Mouse (Mus musculus) kidney, adult 18-20 months (tissue): ENCODE results near the gene Mthfsl.
"Not testable (repeated sequence)": the region's sequence is repeated elsewhere in the genome, so short reads cannot be mapped to it uniquely, and the experiment has no call there.

Experiments used
- DNase-seq: peaks from one replicate; pipeline ENCODE4 v3.0.0; 2021

The Mthfsl gene

DNA sequence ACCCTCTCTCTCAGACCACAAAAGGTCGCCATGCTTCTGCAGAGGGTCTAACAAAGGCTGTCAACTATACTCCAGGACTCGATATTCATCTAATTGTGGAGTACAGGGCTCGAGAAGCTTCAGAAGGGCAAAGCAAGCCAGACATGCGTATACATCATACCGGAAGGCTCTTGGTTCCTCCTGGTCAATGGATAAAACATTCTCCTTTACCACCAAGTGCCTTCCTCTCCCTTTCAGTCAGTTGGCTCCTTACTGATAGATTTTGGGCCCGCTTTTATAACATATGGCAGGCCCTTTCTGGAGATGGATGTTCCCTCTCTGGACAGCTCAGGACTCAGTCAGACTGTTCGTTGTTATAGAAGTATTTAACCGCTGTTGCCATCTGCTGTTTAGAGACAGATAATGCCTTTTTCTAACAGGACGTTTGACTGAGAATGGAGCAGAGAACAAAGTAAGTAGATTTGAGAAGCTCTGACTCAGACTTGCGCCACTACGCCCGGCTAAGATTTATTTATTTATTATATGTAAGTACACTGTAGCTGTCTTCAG, at the start of gene Mthfsl:
Gene Mthfsl, minus strand, starts transcription at position 308 of the 549 bp plus-strand sequence.
- peak; percentile 59 for DNase-seq

DNA sequence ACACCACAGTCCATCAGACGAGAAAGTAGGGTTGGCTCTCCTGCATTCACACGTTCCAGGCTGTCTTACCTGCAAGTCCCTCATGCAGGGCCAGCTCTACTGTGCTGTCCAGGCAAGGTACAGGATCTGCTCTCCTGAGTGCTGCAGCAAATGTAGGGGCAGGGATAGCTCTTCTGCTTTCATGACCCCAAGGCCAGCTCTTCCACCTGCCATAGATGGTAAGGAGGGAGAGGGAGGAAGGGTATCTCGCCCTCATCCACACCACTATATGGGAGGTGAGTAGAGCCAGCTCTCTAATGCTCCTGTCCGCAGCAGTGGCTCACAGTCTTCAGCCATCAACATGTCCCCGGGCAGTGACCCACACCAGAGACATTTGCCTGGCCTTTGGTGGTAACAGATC, 49.4 kb upstream of the Mthfsl start:
- DNase-seq = not testable (repeated sequence)

DNA sequence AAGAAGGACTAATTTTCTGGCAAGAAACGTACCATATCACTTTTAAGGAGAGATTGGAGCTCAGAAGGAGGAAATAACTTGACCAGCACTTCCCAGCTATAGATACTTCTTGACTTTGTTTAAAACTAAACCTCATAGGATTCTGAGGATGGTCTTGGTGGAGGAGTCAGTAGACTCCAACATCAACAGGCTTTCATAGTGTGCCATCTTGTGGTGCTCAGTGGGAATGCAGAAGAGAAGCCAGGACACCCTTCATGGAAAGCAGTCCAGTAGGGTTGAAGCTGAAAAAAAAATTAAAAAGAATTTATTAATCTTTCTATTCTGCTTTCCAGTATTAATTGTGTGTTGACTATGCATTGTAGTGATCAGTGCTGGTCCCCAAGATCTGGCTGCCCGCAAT, 26.6 kb upstream of the Mthfsl start:
- DNase-seq = peak; percentile 54

DNA sequence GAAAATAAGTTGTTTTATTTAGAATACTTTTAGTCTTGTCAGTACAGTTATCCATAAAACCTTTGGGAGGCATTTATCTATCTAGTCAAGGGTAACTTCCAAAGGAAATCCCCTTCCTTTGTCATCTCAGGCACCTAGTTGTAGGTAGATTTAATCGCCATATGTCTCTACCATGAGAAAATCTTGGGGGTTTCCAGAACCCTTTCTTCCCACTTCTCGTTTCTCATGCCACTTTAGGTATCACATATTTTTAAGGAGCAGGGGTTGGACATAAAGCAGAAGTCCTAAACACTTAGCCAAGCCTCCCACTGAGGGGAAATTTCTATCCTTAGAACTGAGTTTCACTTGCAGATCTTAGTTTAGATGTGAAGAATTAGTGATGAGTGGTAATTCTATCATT, 25.9 kb upstream of the Mthfsl start:
- not testable (repeated sequence) for DNase-seq

DNA sequence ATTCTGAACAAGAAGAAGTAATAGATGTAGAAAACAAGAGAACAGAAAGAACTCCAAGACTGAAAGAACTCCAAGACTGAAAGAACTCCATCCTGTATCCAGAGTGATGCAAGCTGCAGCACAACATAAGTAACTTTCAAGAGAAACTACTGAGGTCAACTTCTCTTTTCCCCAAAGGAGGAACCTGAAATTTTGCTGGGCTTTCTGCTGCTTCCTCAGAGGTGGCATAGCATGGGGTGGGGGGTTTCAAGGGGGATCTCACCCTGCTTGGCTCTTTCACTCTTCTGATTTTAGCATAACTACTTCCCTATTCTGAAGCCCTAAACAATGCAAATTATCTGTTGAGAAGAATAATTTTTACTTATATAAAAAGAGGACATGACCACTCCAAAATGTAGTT, 15.2 kb upstream of the Mthfsl start:
- DNase-seq = not testable (repeated sequence)

DNA sequence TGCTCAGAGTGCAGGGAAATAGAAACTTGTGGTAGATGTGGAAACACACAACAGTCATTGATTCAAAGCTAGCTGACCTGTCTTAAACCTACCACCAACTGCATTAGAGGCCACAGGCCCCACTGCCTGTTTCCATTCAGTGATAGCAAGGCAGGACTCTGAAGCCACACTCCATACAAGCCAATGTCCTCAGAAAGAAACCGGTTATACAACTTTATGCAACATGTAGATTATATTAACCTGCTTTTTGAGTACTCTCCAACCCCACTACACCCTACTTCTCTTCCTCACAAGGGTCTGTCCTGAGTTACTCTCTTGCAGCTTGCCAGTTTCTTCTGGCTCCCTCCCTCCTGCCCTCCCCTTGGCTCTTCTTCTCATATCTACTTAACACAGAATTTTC, 13.1 kb upstream of the Mthfsl start:
- DNase-seq = not testable (repeated sequence)

DNA sequence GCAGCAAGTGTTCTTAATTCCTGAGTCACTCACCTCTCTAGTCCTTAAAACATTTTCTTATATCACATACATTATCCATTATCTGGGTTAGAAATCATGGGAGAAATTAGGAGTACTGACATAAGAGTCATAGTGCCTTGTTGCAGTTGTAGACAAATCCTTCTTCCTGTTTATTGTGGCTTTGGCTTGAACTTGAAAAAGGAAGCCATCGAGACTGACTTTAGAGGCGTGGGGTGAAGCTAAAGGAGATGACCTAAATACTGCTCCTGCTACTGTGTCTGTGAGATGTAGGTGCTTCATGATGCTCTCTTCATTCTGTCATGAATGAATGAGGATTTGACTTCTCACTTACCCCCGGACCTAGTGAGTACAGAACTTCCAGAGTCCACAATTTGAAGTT, 12.2 kb upstream of the Mthfsl start:
- not testable (repeated sequence) for DNase-seq

DNA sequence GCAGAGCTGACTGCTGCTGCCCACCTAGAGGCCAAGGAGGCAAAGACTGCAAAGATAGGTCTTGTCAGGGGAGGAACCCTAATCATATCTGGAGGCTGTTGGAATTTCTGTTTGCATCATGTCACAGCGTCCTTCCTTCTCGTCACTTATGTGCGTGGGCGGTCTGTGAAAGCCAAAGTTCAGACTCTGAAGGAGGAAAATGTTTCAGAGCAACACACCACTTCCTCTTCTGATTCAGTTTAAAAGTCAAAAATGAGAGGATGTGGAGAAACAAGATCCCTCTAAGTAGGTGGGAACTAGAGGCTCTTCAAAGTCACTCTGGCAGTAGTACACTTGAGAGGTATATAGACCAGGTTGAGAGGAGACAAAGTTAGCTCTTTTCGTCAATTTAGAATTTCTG, 11.6 kb upstream of the Mthfsl start, which contains the start of gene Bcl2a1d:
Gene Bcl2a1d, minus strand, starts transcription at position 187 of the 400 bp plus-strand sequence.
- DNase-seq = not testable (repeated sequence)

DNA sequence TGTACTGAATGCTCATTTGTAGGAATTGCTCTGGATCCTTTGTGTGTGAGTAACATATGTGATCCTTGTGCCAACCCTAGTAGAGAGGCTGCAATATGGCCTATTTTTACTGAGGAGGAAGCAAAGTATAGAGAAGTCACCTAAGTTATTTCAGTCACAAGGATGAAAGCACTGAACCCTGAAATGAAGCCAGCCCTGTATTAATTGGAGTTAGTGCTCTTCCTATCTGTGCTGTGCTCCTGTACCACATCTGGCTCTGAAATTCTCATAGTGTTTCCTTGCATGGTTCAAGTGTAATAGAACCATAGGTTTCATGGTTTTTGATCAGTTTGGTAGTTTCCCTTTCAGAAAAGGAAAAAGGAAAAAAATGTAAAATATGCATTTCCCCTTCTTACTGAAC, 8.2 kb upstream of the Mthfsl start:
- not testable (repeated sequence) for DNase-seq

DNA sequence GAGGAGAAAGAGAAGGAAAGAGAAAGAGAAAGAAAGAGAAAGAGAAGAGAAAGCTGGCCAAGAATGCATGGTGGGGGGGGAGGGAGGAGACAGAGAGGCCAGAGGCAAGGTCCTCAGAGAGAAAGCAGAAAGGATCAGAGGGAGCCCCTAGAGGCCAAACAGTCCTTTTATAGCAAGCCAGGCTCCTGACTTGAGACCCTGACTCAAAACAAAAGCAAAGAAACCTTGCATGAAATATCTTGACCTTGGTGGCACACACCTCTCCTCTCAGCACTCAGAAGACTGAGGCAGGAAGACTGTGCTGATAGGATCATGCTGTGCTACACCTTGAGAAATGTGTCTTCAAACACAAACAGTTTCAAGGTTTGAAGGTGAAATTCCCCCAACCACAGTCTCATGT, 1.5 kb upstream of the Mthfsl start:
- not testable (repeated sequence) for DNase-seq

DNA sequence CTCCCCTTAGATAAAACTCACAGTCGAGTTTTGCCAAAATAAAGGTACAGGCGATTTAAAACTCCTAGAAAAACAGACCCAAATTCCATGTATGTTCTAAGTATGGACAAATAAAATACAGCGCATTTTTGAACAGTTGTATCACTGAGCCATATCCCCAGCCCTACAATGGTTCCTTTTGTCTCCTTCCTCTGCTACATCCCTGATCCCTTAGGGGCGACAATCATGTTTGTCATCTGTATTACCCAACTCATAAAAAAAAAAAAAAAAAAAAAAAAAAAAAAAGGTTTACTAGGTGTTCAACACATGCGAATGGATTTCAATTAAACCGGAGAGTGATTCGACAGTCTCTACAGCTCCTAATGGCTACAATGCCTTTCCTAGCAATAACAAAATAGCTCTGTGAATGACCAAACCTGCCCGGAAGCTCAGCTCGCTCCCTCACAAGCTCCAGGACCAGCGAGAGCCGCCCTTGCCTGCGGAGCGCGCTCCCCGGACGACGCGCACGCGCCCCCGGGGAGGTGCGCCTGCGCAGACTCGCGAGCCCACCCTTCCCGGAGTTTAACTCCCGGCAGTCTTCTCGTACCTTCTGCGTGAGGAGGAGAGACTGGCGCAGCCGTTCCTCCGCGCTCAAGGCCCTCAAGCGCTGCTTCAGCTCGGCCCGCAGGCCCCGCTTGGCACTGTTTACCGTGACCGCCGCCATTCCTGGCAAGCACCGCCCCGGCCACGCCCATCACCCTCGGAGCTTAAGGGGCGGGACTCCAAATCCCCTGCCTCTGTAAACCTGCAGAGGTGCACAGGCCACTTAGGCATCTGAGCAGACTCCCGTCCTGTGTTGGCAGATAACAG, 799 bp downstream of the Mthfsl start:
- peak; percentile 63 for DNase-seq

DNA sequence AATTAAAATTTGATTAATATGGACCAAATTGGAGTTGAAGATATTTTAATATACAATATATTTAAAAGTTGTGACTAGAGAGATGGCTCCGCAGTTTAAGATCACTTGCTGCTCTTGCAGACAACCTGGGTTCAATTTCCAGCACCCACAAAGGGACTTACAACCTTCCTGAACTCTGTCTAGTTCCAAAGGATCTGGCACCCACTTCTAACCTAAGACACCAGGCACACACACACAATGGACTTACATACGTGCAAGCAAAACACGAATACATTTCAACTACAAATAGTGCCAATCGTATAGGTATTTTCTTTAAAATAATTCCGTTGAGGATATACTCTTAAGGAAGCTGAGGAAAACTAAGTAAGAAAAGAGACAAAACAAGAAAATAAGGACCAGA, 1.5 kb downstream of the Mthfsl start:
- DNase-seq = not testable (repeated sequence)

DNA sequence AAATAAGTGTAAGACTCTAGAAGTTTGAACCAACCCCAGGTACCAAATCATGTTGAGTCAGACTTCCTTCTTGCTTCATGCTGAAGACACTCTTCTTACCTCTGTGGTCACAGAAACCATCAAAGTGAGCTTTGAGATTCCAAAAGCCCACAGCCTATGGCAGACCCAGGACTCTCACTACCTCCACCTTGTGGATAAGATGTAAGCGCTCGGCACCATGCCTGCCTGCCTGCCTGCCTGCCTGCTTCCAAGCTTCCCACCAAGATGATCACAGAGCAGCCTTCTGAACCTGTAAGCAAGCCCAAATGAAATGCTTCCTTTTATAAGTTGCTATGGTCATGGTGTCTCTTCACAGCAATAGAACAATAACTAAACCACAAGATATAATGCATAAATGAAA, 2.0 kb downstream of the Mthfsl start:
- peak; percentile 38 for DNase-seq

DNA sequence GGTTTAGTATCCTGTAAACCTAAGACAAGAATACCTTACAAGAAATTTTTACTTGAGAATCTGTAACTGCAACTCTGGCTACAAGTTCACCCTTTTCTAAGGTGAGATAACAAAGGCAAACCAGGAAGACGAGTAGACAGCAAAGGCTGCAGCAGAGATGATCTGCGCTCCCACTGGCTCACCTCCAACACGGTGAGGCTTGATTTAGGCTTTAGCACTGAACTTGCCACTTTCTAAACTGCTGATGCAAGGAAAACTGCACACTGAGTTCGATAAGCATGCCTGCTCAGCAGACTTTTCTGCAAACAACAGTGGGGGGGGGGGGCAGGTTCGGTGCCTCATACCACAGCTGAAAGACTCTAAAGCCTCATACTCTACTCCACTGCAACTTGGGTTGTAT, 5.6 kb downstream of the Mthfsl start:
- peak; percentile 34 for DNase-seq

DNA sequence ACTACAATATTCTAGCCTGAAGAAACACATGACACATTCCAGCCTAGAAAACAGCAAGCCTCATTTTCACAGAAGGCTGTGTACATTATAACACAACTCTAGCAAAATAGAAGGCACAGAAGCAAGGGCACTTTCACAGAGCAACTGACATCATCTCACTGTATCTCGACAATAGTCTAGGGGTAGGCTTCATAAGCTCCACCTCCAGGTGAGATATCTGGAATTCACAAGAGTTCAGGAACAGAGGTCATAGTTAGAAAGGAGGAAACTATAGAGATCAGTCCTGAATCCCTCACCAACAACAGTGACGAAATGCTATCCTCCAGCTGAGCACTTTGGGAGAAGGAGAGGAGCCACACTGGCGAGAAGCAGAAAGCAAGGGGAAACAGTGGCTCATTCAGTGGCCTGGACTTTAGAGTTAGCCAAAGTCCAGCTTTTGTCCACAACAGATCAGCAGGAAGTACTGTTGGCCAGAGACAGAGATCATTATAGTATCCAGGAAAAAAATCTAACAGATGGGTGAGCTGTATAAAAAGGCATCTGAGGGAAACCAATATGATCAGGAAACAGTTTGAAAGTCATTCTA, 7.8 kb downstream of the Mthfsl start:
- DNase-seq = peak; percentile 37

DNA sequence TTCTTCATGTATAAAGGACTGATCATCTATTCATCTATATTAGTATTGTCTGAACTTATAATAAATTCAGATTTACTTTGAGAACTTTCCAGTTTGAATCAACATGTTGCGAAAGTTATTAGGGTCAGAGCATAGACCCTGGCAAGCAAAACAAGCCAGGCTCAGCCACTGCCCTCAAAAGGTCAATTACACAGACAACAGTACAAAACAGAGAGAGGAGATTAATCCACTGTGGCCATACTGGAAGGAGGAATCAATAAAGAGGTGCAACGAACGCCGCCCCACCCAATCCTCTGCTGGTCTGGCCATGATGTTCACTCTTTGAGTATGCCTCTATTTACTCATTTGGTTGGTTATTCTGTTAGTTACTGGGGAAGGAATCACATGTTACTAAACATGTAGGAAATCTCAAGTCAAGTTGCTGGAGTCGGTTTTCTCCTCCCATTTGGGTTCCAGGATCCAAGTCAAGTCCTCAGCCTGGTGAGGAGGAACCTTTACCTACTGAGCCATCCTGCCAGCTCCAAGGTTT, 9.1 kb downstream of the Mthfsl start:
- DNase-seq = not testable (repeated sequence)

DNA sequence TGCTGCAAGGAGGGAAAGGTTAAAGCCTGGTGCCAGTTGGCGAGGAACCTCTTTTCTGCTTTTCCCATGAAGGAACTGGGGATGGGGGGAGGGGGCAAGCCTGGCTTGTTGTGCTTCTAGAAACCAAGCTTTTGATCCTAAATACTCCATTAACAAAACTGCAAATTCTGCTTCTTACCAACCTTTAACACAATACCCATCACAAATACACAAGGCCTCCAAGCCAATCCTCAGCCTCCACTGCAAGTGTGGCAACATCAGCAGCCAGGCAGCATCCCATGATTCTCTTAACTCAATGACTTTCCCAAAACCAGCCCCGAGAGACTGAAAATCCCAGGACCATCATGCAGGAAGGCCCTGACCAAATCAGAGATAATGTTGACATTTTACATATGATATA, 9.7 kb downstream of the Mthfsl start:
- DNase-seq = not testable (repeated sequence)

DNA sequence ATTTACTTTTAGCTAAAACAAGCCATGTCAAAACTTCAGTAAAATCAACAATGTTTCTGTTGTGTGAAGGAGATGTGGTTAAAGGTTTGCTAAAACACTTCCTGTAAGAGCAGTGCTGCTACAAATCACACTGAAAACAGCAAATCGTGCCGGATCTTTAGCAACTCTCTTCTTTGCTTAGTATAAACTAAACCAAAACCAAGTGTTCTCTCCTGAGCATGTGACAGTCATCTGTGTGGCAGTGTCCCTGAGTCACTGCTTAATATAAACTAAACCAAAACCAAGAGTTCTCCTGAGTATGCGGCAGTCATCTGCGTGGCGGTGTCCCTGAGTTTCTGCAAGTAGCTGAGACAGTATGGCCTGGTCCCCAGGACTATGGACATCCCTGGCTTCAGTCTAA, 10.3 kb downstream of the Mthfsl start:
- DNase-seq = not testable (repeated sequence)

DNA sequence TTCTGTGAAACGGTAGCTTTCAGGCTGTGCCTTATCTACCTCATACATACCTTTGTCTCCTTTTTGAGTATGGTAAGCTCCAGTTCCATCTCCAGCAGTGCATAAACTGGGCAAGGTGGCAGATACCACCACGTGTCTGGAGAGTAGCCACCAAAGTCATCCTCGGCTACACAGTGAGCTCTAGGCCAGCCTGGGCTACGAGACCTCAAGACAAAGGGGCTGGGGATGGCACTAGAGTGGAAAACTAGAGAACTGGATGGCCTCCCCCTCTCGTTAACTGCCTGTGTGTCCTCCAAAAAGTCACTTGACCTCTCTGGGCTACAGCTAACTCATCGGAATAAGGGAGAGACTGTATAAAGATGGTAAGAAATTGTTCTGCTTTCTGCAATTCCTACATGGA, 10.8 kb downstream of the Mthfsl start:
- DNase-seq = no peak

DNA sequence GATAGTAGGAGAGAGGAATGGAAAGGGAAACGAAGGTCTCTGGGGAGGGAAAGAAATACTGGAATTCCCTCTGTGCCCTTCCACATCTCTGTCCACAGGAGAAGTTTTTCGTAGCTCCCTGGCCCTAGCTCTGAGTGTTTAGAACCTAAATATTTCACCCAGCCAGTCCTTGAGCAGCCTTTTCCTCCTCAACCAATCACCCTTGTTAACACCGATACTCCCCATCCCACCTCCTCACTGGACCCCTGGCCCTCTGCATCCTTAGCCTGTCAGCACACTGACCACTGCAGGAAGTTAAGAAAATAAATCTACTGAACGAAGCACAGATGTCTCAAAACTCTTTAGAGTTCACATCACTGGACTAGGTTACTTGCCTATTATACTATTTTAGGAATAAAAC, 13.4 kb downstream of the Mthfsl start:
- DNase-seq = no peak

DNA sequence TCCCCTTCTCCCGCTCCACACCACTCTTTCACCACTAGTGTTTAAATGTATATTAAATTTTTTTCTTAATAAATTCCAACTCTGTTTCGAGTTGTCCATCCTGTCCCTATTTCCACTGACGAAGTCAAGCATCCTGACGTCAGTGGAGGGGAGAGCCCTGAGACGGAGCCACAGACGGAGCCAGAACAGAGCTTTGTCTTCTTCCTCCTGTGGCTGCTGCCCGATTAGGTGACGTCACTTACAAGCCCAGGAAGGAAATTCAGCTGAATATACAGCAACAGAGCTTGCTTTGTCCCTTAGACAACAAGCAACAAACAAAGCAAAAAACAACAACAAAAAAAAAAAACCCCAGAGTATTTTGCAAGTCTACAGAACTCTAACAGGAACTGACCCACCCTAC, 14.9 kb downstream of the Mthfsl start:
- DNase-seq = not testable (repeated sequence)

DNA sequence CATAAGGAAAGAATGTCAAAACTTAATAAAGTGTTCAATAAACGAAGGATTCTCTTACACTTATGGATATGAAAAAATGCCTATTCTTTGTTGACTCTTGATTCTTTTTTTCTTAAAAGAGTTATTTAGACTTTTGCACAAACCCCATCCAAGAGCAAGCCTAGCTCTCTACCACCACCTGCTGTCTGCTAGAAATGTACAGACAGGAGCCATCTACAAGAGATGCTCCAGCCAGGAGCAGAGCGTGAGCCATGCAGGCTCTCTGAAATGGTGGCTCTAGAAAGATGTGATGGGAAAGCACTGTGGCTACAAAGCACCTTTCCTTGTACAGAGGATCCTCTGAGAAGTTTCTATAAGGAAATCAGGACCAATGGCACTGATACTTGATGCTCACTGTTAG, 21.4 kb downstream of the Mthfsl start:
- DNase-seq = not testable (repeated sequence)

DNA sequence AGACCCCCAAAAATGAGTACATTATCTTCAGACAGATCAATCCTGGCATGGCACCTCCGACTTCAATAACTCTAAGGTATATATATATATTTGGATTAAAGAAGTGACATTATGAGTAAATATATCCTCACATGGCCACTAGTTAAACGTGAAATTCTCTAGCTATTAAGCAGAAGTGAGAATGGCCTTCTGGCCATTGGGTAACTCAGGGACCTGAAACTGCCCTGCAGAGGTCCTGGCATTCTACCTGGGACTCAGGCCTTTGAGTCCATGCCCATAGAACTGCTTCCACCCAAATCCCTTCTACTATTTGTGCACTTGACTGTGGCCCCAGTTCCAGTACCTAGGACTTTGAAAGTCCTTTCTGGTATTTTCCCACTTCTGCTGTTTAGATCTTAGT, 28.8 kb downstream of the Mthfsl start:
- DNase-seq = not testable (repeated sequence)

DNA sequence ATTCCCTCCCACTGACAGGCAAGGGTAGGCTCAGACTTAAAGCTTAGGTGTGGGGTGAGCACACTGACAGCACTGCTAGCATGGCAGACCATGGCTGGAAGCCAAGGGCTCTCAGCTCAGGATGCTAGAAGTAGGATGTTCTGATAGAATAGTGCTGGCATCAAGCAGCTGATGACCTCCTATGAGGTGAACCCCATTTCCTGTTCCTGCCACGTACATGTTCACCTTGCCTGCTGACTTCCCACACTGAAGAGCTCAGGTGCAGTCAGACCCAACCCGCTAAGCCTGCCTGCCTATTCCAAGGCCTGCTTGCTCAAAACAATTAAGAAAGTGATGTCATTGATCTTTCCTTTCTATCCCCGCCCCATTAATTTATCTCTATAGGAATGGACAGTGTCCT, 30.6 kb downstream of the Mthfsl start:
- not testable (repeated sequence) for DNase-seq
